8 mouse cellular contexts compared by ENCODE assay signal in the genomic region with DNA sequence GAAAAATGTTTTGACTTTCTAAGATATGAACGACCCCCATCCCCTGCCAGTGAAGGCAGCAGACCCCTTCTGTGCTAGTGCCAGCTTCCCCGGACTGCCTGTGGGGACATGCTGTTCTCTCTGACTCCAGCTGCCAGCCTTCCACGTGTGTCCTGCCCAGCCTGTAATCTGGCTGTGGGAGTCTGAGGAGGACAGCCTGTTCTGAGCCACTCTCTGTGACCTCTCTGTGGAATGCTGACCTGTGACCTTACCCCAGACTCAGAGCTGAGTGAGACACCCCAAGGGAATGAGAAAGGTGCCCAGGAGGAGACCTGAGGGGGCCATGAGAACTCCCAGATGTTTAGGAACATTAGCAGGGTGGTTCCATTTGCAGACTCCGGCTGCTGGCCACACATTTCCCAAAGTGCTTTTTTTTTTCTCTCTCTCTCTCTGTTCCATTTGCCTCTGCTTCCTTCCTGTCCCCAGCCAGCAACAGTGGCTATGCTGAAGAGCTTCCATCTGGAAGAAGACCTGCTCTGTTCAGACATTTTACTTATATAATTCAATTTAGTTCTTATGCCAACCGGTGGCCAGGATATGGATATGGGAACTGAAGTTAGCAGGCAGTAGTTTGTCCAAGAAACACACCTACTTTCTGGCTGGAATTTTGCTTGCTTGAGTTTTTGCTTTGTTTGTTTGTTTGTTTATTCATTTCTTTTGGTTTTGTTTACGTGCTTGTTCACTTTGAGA. TPM values are rescaled to one million over a fixed set of nuclear protein-coding genes. Genes with fewer than 3 reads are reported as not detected.
A peak's percentile ranks its signal among the peaks of the same experiment; 100 is the strongest.
DNase-seq lines count a peak whose midpoint lies in the region; ATAC-seq and TF ChIP-seq lines count a peak whose summit lies in the region.

No protein-coding gene starts in this region.

- peaks cover 62% of the 10 kb centered on the region for H3K4me1 ChIP-seq in embryonic facial prominence, embryonic 13.5 days
- H3K4me1 ChIP-seq in hindbrain, embryonic 11.5 days (replicated peaks; ENCODE audit: control insufficient read depth, insufficient read depth, low read length): peaks cover 18% of the 10 kb centered on the region
- peaks cover 38% of the 10 kb centered on the region for H3K4me1 ChIP-seq in limb, embryonic 14.5 days (ENCODE audit: control insufficient read depth, insufficient read depth, low read length)

- peak overlapping the region; percentile 36; the same call in 1 of the 2 replicates for H3K27ac ChIP-seq in embryonic facial prominence, embryonic 13.5 days
- no peak overlapping the region for H3K27ac ChIP-seq in hindbrain, embryonic 11.5 days (ENCODE audit: low read depth, low read length)
- H3K27ac ChIP-seq in limb, embryonic 14.5 days (replicated peaks; ENCODE audit: low read depth, low read length): no peak overlapping the region

- no peaks in the 10 kb centered on the region for H3K9me3 ChIP-seq in embryonic facial prominence, embryonic 13.5 days
- no peaks in the 10 kb centered on the region for H3K9me3 ChIP-seq in hindbrain, embryonic 11.5 days (ENCODE audit: control insufficient read depth, low read length)
- H3K9me3 ChIP-seq in limb, embryonic 14.5 days (ENCODE audit: control insufficient read depth, low read length): no peaks in the 10 kb centered on the region

- no peak overlapping the region for H3K9ac ChIP-seq in embryonic facial prominence, embryonic 13.5 days
- H3K9ac ChIP-seq in hindbrain, embryonic 11.5 days (ENCODE audit: low read depth, low read length): no peak overlapping the region
- H3K9ac ChIP-seq in limb, embryonic 14.5 days (ENCODE audit: low read depth, low read length, severe bottlenecking): 0 out of 2 replicates have a peak overlapping the region, but pooled peaks have one; percentile 7

- H3K36me3 ChIP-seq in embryonic facial prominence, embryonic 13.5 days: no peaks in the 10 kb centered on the region
- no peaks in the 10 kb centered on the region for H3K36me3 ChIP-seq in hindbrain, embryonic 11.5 days (ENCODE audit: control insufficient read depth, insufficient read depth, low read length)
- H3K36me3 ChIP-seq in limb, embryonic 14.5 days (ENCODE audit: control insufficient read depth, insufficient read depth, low read length): no peaks in the 10 kb centered on the region

- peak; percentile 26 for DNase-seq in left cerebral cortex, postnatal 4 days
- DNase-seq in left cerebral cortex, adult 9 months (ENCODE audit: low spot score in 2 of 2): no peak
- DNase-seq in hindbrain, embryonic 11.5 days (ENCODE audit: low spot score): peak; percentile 25
- no peak for DNase-seq in limb, embryonic 14.5 days (ENCODE audit: low spot score)
- no peak for DNase-seq in cerebellum, adult 11-12 months
- DNase-seq in thymus, postnatal 4 days: no peak

- no peak for ATAC-seq in embryonic facial prominence, embryonic 13.5 days (ENCODE audit: insufficient number of reproducible peaks, insufficient read depth, low FRiP score, low TSS enrichment, low read depth)
- ATAC-seq in hindbrain, embryonic 11.5 days (ENCODE audit: low FRiP score): no peak
- ATAC-seq in limb, embryonic 14.5 days (ENCODE audit: low FRiP score, low read depth): no peak
- ATAC-seq in activated CD4-positive, CD25-positive, alpha-beta regulatory T cell, adult 4 months: no peak

- WGBS in embryonic facial prominence, embryonic 13.5 days: 33% methylated on average over 6 of the region's 6 CpGs
- WGBS in hindbrain, embryonic 11.5 days: 58% methylated on average over 6 of the region's 6 CpGs
- WGBS in limb, embryonic 14.5 days: 40% methylated on average over 6 of the region's 6 CpGs

- no peak overlapping the region for H3K4me2 ChIP-seq in embryonic facial prominence, embryonic 13.5 days
- H3K4me2 ChIP-seq in hindbrain, embryonic 11.5 days (replicated peaks; ENCODE audit: low read depth, low read length): no peak overlapping the region
- H3K4me2 ChIP-seq in limb, embryonic 14.5 days (replicated peaks; ENCODE audit: low read depth, low read length, severe bottlenecking): no peak overlapping the region

- intact Hi-C loops in left cerebral cortex, postnatal 4 days (cut with DNase I): no loop called here

- H3K27me3 ChIP-seq in embryonic facial prominence, embryonic 13.5 days: no peaks in the 10 kb centered on the region
- no peaks in the 10 kb centered on the region; the same call in 1 of the 2 replicates for H3K27me3 ChIP-seq in hindbrain, embryonic 11.5 days (ENCODE audit: control insufficient read depth, insufficient read depth, low read length)
- no peaks in the 10 kb centered on the region for H3K27me3 ChIP-seq in limb, embryonic 14.5 days (ENCODE audit: control insufficient read depth, insufficient read depth, low read length)

- H3K4me3 ChIP-seq in embryonic facial prominence, embryonic 13.5 days: no peak overlapping the region
- H3K4me3 ChIP-seq in hindbrain, embryonic 11.5 days (ENCODE audit: low read depth, low read length): no peak overlapping the region
- H3K4me3 ChIP-seq in limb, embryonic 14.5 days (replicated peaks; ENCODE audit: low read length): no peak overlapping the region

- TF ChIP-seq POLR2A in limb, embryonic 14.5 days (IDR thresholded peaks at IDR 0.05; ENCODE audit: borderline replicate concordance, extremely low read depth, insufficient read depth, insufficient read length): no peak

RNA-seq across cellular contexts. Expression of a gene that starts 15.8 kb away (rescaled TPM):
- 10 to 100 TPM; 65.4 to 69.7 TPM for total RNA-seq in left cerebral cortex, postnatal 4 days (2021)
- 34.9 and 40.3 TPM in 2 replicates for polyA plus RNA-seq in embryonic facial prominence, embryonic 13.5 days (2015; fragmentation: Nextera tagmentation; extraction: Ambion mirVana)
- 17.6 TPM in 2 replicates for polyA plus RNA-seq in hindbrain, embryonic 11.5 days (2014; fragmentation: Nextera tagmentation; extraction: Ambion mirVana)
- polyA plus RNA-seq in limb, embryonic 14.5 days (2012; rRNA removed): 40.6 and 44.5 TPM in 2 replicates
- 20.9 and 25.5 TPM in 2 replicates for polyA plus RNA-seq in limb, embryonic 14.5 days (2014; fragmentation: Nextera tagmentation; extraction: Ambion mirVana)
- polyA plus RNA-seq in activated CD4-positive, CD25-positive, alpha-beta regulatory T cell, adult 4 months (2017; shearing (Covaris generic)): 1 to 10 TPM; 5.4 to 5.8 TPM

RNA-seq across cellular contexts. Expression of a gene that starts 45.6 kb away (rescaled TPM):
- 10 to 100 TPM; 35.3 to 38.2 TPM for total RNA-seq in left cerebral cortex, postnatal 4 days (2021)
- 43.1 and 47.0 TPM in 2 replicates for polyA plus RNA-seq in embryonic facial prominence, embryonic 13.5 days (2015; fragmentation: Nextera tagmentation; extraction: Ambion mirVana)
- polyA plus RNA-seq in hindbrain, embryonic 11.5 days (2014; fragmentation: Nextera tagmentation; extraction: Ambion mirVana): 77.7 and 80.7 TPM in 2 replicates
- 35.3 and 38.9 TPM in 2 replicates for polyA plus RNA-seq in limb, embryonic 14.5 days (2012; rRNA removed)
- polyA plus RNA-seq in limb, embryonic 14.5 days (2014; fragmentation: Nextera tagmentation; extraction: Ambion mirVana): 42.7 and 44.1 TPM in 2 replicates
- polyA plus RNA-seq in activated CD4-positive, CD25-positive, alpha-beta regulatory T cell, adult 4 months (2017; shearing (Covaris generic)): 10 to 100 TPM; 20.6 to 21.0 TPM

Comparison
In these comparisons a context has a peak if more than half of its experiments do, and no peak if none do; other contexts are left out.
1. DNase-seq: peak in left cerebral cortex, postnatal 4 days (single experiment) and hindbrain, embryonic 11.5 days (single experiment); none in left cerebral cortex, adult 9 months (0 of 2), limb, embryonic 14.5 days (single experiment), cerebellum, adult 11-12 months (single experiment) and thymus, postnatal 4 days (single experiment).